Mouse (Mus musculus) myocyte (in vitro differentiated cells): ENCODE results near the gene Dab1. TPM values are rescaled to one million over a fixed set of nuclear protein-coding genes. Genes with fewer than 3 reads are reported as not detected.

Experiments
- H3K27me3 ChIP-seq: one replicate; pipeline ENCODE4 v1.6.1; 2011; ENCODE audit not compliant: control insufficient read depth, insufficient read depth, insufficient read length
- H3K36me3 ChIP-seq: one replicate; pipeline ENCODE4 v1.6.1; 2011; ENCODE audit not compliant: control insufficient read depth, insufficient read depth
- H3K4me2 ChIP-seq: one replicate; pipeline ENCODE4 v1.6.1; 2011; ENCODE audit warnings: low read depth, control low read depth
- H3K4me3 ChIP-seq: one replicate; pipeline ENCODE4 v1.5.1; 2011; ENCODE audit warnings: mild to moderate bottlenecking, control low read depth, moderate library complexity
- H3K79me2 ChIP-seq: one replicate; pipeline ENCODE4 v1.6.1; 2011; ENCODE audit not compliant: control insufficient read depth, insufficient read depth
- H3ac ChIP-seq: one replicate; pipeline ENCODE4 v1.6.1; 2011; ENCODE audit not compliant: control insufficient read depth, insufficient read length
- CEBPB ChIP-seq: IDR thresholded peaks from 2 replicates; pipeline ENCODE4 v1.6.1; 2011; ENCODE audit warnings: mild to moderate bottlenecking, moderate library complexity; ENCODE audit not compliant: poor library complexity, insufficient read depth, severe bottlenecking
- E2F4 ChIP-seq: IDR thresholded peaks from one replicate; pipeline ENCODE4 v1.6.1; 2011; ENCODE audit warnings: mild to moderate bottlenecking, control low read depth, moderate library complexity; ENCODE audit not compliant: insufficient read depth
- MAX ChIP-seq: IDR thresholded peaks from one replicate; pipeline ENCODE4 v1.6.1; 2011; ENCODE audit warnings: low read depth, mild to moderate bottlenecking, control low read depth
- MYOD1 ChIP-seq, 3 experiments: IDR thresholded peaks; one replicate each; pipeline ENCODE4 v1.6.1; 2011; ENCODE audit warnings: control low read depth in 2 of 3, low read depth in 2 of 3, mild to moderate bottlenecking in 2 of 3, moderate library complexity in 1 of 3; ENCODE audit not compliant: insufficient read length in 2 of 3, control insufficient read depth in 1 of 3
- MYOG ChIP-seq, 3 experiments: IDR thresholded peaks; one replicate each; pipeline ENCODE4 v1.6.1; 2011; ENCODE audit warnings: control low read depth in 2 of 3, low read depth in 2 of 3, mild to moderate bottlenecking in 2 of 3; ENCODE audit not compliant: insufficient read length in 2 of 3, control insufficient read depth in 1 of 3, insufficient read depth in 1 of 3
- POLR2A ChIP-seq: IDR thresholded peaks from one replicate; pipeline ENCODE4 v1.6.1; 2011; ENCODE audit warnings: low read depth, mild to moderate bottlenecking, control low read depth, moderate library complexity; ENCODE audit not compliant: insufficient read length
- POLR2AphosphoS2 ChIP-seq: IDR thresholded peaks from one replicate; pipeline ENCODE4 v1.6.1; 2011; ENCODE audit warnings: low read depth, control low read depth; ENCODE audit not compliant: insufficient read length
- REST ChIP-seq: IDR thresholded peaks from one replicate; pipeline ENCODE4 v1.6.1; 2011; ENCODE audit warnings: mild to moderate bottlenecking, control low read depth, moderate library complexity; ENCODE audit not compliant: insufficient read depth, insufficient read length
- SRF ChIP-seq: IDR thresholded peaks from one replicate; pipeline ENCODE4 v1.6.1; 2011; ENCODE audit warnings: low read depth; ENCODE audit not compliant: control insufficient read depth, insufficient read length
- TCF12 ChIP-seq: IDR thresholded peaks from one replicate; pipeline ENCODE4 v1.6.1; 2011; ENCODE audit warnings: mild to moderate bottlenecking, control low read depth; ENCODE audit not compliant: poor library complexity, insufficient read depth, severe bottlenecking
- TCF3 ChIP-seq: IDR thresholded peaks from one replicate; pipeline ENCODE4 v1.6.1; 2011; ENCODE audit warnings: low read depth, control low read depth; ENCODE audit not compliant: insufficient read length
- USF1 ChIP-seq: IDR thresholded peaks from one replicate; pipeline ENCODE4 v1.6.1; 2011; ENCODE audit warnings: low read depth, mild to moderate bottlenecking, control low read depth, moderate library complexity
- polyA plus RNA-seq: library from polyadenylated mRNA; unstranded; fragments of >200 nt; fragmentation: generic; extraction: Trizol; gene quantifications from one replicate; pipeline ENCODE4 v1.2.1, GENCODE M21; 2012; ENCODE audit warnings: missing spikeins

The Dab1 gene
- polyA plus RNA-seq, 1 experiment: not detected

DNA sequence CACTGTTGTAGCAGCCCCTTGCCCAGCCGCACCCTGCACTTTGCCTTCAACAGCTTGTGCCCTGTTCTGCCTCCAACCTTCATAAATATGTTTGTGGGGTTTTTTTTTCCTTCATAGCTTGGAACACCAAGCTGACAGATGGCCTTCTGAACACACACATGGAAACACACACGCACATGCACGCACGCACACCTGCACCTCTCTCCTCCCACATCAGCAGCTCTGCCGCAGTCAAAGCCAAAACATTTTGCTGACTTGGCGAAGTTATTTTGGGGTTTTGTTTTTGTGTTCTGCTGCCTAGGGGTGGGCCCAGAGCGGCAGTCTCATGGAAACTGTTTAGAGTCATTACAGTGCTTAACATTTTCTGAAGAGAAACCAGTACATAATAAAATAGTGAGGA is 1071.9 kb downstream of the Dab1 start:
- H3K27me3 ChIP-seq: no peaks in the 10 kb centered on the region
- TF ChIP-seq CEBPB: no peak
- TF ChIP-seq USF1: no peak
- no peak for TF ChIP-seq MAX
- TF ChIP-seq POLR2A: no peak
- no peak for TF ChIP-seq TCF12
- TF ChIP-seq MYOD1 (IDR thresholded peaks at IDR 0.05; ENCODE audit: control insufficient read depth in 1 of 3, insufficient read length in 2 of 3, low read depth in 2 of 3): no peak
- no peak for TF ChIP-seq POLR2AphosphoS2
- no peak for TF ChIP-seq SRF
- TF ChIP-seq MYOG (IDR thresholded peaks at IDR 0.05; ENCODE audit: control insufficient read depth in 1 of 3, insufficient read depth in 1 of 3, insufficient read length in 2 of 3, low read depth in 2 of 3): no peak
- no peak for TF ChIP-seq TCF3
- TF ChIP-seq E2F4: no peak
- H3K4me3 ChIP-seq: no peak overlapping the region
- H3ac ChIP-seq: no peak overlapping the region
- no peak overlapping the region for H3K4me2 ChIP-seq
- no peaks in the 10 kb centered on the region for H3K79me2 ChIP-seq
- H3K36me3 ChIP-seq: no peaks in the 10 kb centered on the region

DNA sequence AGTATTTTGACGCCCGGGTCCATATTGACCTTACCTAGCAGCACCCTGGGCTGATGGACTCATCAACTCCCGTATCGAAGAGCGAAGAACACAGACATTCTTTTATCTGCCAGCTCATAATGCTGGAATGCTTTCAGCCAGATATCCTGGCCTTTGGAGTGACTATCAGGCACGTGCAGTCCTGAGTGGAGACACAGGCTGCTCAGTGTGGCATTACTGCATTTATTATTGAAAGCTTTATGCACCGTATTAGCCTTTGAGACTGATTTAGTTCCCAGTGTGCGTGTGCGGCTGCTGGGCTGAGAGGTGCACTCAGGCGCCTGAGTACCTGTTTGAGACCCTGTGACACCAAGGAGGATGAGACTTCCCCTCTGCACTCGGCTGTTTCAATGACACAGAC is 1075.0 kb downstream of the Dab1 start:
- Histone ChIP-seq H3K79me2 (no peaks in the 10 kb centered on the region), H3ac (no peak overlapping the region), H3K4me2 (no peak overlapping the region), H3K27me3 (no peaks in the 10 kb centered on the region), H3K36me3 (no peaks in the 10 kb centered on the region), H3K4me3 (no peak overlapping the region)
- TF ChIP-seq USF1 (no peak), SRF (no peak), TCF12 (no peak), POLR2AphosphoS2 (no peak), POLR2A (no peak), TCF3 (no peak), CEBPB (no peak), REST (no peak), MYOG (IDR thresholded peaks at IDR 0.05; ENCODE audit: control insufficient read depth in 1 of 3, insufficient read depth in 1 of 3, insufficient read length in 2 of 3, low read depth in 2 of 3) (no peak), MYOD1 (IDR thresholded peaks at IDR 0.05; ENCODE audit: control insufficient read depth in 1 of 3, insufficient read length in 2 of 3, low read depth in 2 of 3) (no peak), E2F4 (no peak), MAX (no peak)

DNA sequence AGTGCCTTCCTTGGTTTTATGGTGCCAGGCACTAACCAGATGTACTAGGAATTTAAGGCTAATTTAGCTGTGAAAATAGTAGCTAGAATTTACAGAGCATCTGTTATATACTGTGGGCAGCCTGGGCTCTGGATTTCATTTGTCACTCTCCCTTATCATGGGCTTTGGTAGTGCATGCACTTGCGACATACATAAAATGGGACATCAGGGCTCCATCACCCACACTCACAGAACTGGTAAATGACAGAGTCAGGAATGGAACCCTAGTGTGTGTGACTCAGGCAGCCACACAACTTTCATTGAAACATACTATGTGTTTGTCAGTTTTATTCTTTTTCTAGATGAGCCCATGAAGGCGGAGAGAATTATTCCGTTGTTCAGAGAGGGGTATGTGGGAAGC is 1077.4 kb downstream of the Dab1 start:
- no peak overlapping the region for H3ac ChIP-seq
- no peak for TF ChIP-seq TCF12
- TF ChIP-seq MYOD1 (IDR thresholded peaks at IDR 0.05; ENCODE audit: control insufficient read depth in 1 of 3, insufficient read length in 2 of 3, low read depth in 2 of 3): no peak
- no peak for TF ChIP-seq CEBPB
- TF ChIP-seq TCF3: no peak
- TF ChIP-seq SRF: no peak
- no peak for TF ChIP-seq POLR2A
- no peak overlapping the region for H3K4me3 ChIP-seq
- H3K79me2 ChIP-seq: no peaks in the 10 kb centered on the region
- no peaks in the 10 kb centered on the region for H3K27me3 ChIP-seq
- no peaks in the 10 kb centered on the region for H3K36me3 ChIP-seq
- no peak overlapping the region for H3K4me2 ChIP-seq

DNA sequence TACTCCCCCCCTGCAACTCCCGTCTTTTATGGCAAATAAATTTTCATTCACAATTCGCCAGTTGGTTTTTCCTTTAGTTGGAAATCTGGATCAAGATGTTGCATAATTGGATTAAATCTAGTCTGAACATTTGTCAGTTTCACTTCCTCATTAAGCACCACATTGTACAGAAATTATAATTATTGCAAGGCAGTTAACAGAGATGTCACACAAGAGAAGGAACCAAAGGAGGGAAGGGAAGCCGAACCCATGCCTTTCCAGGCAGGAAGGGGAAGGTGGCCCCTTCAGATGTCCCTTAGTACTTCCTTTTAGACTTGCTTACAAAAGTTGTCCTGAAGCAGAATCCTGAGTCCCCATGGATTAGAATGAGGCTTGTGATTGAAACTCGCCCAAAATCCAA is 1078.5 kb downstream of the Dab1 start:
- H3K4me2 ChIP-seq: no peak overlapping the region
- TF ChIP-seq TCF12: no peak
- no peak for TF ChIP-seq USF1
- no peak for TF ChIP-seq POLR2A
- TF ChIP-seq REST: no peak
- no peak for TF ChIP-seq CEBPB
- TF ChIP-seq MYOG (IDR thresholded peaks at IDR 0.05; ENCODE audit: control insufficient read depth in 1 of 3, insufficient read depth in 1 of 3, insufficient read length in 2 of 3, low read depth in 2 of 3): no peak
- TF ChIP-seq MAX: no peak
- no peak for TF ChIP-seq SRF
- TF ChIP-seq E2F4: no peak
- no peak for TF ChIP-seq POLR2AphosphoS2
- no peak for TF ChIP-seq MYOD1 (IDR thresholded peaks at IDR 0.05; ENCODE audit: control insufficient read depth in 1 of 3, insufficient read length in 2 of 3, low read depth in 2 of 3)
- H3K4me3 ChIP-seq: no peak overlapping the region
- no peak overlapping the region for H3ac ChIP-seq
- H3K79me2 ChIP-seq: no peaks in the 10 kb centered on the region
- H3K36me3 ChIP-seq: no peaks in the 10 kb centered on the region
- no peaks in the 10 kb centered on the region for H3K27me3 ChIP-seq

DNA sequence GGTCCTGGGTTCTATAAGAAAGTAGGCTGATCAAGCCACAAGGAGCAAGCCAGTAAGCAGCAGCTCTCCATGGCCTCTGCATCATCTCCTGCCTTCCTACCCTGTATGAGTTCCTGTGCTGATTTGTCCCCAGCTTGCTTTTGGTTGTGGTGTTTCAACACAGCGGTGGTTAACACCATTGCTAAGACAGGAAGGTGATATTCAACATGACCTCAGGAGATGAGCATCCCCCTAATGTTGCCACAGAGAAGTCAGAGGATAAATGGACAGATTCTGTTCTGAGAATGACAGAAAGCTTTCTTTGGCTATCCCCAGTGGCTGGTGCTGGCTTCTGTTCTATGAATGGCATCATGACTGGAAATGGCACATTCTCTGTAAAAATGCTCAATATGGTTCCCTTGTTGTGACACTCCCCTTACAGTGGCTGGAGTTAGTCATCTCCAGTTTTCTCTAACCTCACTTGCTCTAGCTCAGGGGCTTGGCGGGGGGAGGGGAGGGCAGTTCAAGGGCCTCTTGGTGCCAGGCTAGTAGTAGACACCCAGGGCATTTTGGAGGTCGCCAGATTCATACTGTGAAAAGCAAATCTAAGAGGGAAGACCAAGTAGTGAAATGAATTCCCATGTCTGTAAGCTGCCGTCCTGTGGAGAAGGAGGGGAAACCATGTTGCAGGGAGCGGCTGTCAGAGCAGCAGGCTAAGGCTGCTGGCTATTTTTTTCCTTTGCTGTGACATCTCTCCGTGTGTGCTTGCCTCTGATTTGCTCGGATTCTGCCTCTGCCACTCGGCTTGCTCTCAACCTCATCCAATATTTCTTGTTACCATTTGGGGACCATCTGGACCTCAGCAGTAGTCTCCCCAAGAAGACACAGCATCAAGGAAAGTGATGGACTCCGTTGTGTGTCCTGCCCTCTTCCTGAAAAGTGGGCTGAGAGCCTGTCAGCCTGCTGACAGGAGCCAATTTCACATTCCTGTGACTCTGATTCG is 1086.8 kb downstream of the Dab1 start:
- Histone ChIP-seq H3K79me2 (no peaks in the 10 kb centered on the region), H3K36me3 (no peaks in the 10 kb centered on the region), H3K4me3 (no peak overlapping the region), H3ac (no peak overlapping the region), H3K27me3 (no peaks in the 10 kb centered on the region), H3K4me2 (no peak overlapping the region)
- TF ChIP-seq MYOD1 (IDR thresholded peaks at IDR 0.05; ENCODE audit: control insufficient read depth in 1 of 3, insufficient read length in 2 of 3, low read depth in 2 of 3) (no peak), E2F4 (no peak), MYOG (IDR thresholded peaks at IDR 0.05; ENCODE audit: control insufficient read depth in 1 of 3, insufficient read depth in 1 of 3, insufficient read length in 2 of 3, low read depth in 2 of 3) (no peak), POLR2AphosphoS2 (no peak)
